Mouse (Mus musculus) E14TG2a.4 (cell line): Measurements from ENCODE around the gene Sept6.

Source experiments
- CTCF ChIP-seq: conservative IDR thresholded peaks from 2 replicates; pipeline ENCODE4 v1.5.1; 2014; ENCODE audit warnings: low read length
- NANOG ChIP-seq: IDR thresholded peaks from 2 replicates; pipeline ENCODE4 v1.6.1; 2014; ENCODE audit warnings: borderline replicate concordance, low read length, mixed read lengths
- POU5F1 ChIP-seq: IDR thresholded peaks from 2 replicates; pipeline ENCODE4 v1.6.1; 2014; ENCODE audit warnings: low read length, borderline replicate concordance

DNA sequence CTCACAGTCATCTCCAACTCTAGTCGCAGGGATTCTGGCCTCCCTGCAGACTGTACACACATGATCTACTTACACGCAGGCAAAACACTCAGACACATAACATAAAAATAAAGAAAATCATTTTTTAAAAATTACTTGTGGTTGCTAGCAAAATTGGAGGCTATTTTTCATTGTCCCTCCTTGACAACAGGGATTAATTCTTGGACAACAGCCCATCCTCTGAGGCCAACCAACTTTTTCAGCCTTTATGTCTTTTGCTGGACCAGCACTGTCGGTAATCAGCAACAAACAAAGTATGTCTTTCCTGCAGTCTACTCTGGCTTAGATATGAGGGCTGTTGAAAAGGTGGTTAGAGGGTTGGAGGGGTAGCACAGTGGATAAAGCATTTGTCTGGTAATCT is 50.5 kb downstream of the Sept6 start:
- no peak for TF ChIP-seq CTCF
- no peak for TF ChIP-seq POU5F1
- no peak for TF ChIP-seq NANOG
